Mouse (Mus musculus) megakaryocyte, embryonic 14.5 days (primary cell): ENCODE data around the gene Kcnc3.

ENCODE experiments used
- FLI1 ChIP-seq: IDR thresholded peaks from 2 replicates; pipeline ENCODE4 v1.6.1; 2012; ENCODE audit warnings: low read length, inconsistent platforms, mixed read lengths
- GATA1 ChIP-seq: IDR thresholded peaks from 3 replicates; pipeline ENCODE4 v1.6.1; 2012; ENCODE audit warnings: mixed read lengths, low read length, inconsistent platforms, borderline replicate concordance

GRCm38 (mm10) chr7:44583146-44583545 is 7.3 kb upstream of the Kcnc3 start:
- TF ChIP-seq GATA1 (no peak), FLI1 (no peak)
